Mouse (Mus musculus) ES-Bruce4 (cell line): ENCODE measurements at regions not wholly inside any gene's neighbourhood (a gene's known extent, or its start where the extent isn't known, plus 50 kb on each side); places are given as distances from the start of the nearest gene placed in this dataset.

Source experiments
- CTCF ChIP-seq: IDR thresholded peaks from one replicate; pipeline ENCODE4 v1.8.1; 2011; ENCODE audit warnings: low read depth, low read length
- EP300 ChIP-seq: IDR thresholded peaks from 2 replicates; pipeline ENCODE4 v1.6.1; 2011; ENCODE audit warnings: low read depth, low read length; ENCODE audit not compliant: insufficient read depth
- POLR2A ChIP-seq: IDR thresholded peaks from one replicate; pipeline ENCODE4 v1.8.1; 2011; ENCODE audit warnings: low read length; ENCODE audit not compliant: insufficient read depth

- no peak for TF ChIP-seq CTCF
- no peak for TF ChIP-seq EP300
- no peak for TF ChIP-seq POLR2A
Measured at GRCm38 (mm10) chr8:113581098-113581497, 54.3 kb upstream of the Mon1b start.
